Mouse (Mus musculus) liver, postnatal 0 days (tissue): ENCODE data around the gene Cd96. TPM values are rescaled to one million over a fixed set of nuclear protein-coding genes. Genes with fewer than 3 reads are reported as not detected.

ENCODE experiments used
- ATAC-seq: fragments of 200-750 bp; cut with Nextera tagmentation; 2 replicates; pipeline ENCODE4 v1.8.0; 2017; ENCODE audit warnings: mild to moderate bottlenecking, moderate library complexity
- DNase-seq: peaks from one replicate; pipeline ENCODE4 v3.0.0-alpha.2; 2016
- H3K27ac ChIP-seq: fragments of 300-500 bp; sonication (generic); 2 replicates; pipeline ENCODE4 v1.5.1; 2014; ENCODE audit warnings: antibody characterized with exemption, moderate library complexity, mild to moderate bottlenecking, low read depth
- H3K27me3 ChIP-seq: fragments of 300-500 bp; sonication (generic); 2 replicates; pipeline ENCODE4 v1.6.1; 2014; ENCODE audit warnings: low read length, control low read depth, mixed read lengths; ENCODE audit not compliant: insufficient read depth
- H3K36me3 ChIP-seq: fragments of 300-500 bp; sonication (generic); replicated peaks from 2 replicates; pipeline ENCODE4 v1.6.1; 2014; ENCODE audit warnings: mild to moderate bottlenecking, control low read depth, low read length, moderate library complexity, mixed read lengths; ENCODE audit not compliant: insufficient read depth
- H3K4me1 ChIP-seq: fragments of 300-500 bp; sonication (generic); 2 replicates; pipeline ENCODE4 v1.6.1; 2014; ENCODE audit warnings: antibody characterized with exemption, mild to moderate bottlenecking, control low read depth; ENCODE audit not compliant: insufficient read depth
- H3K4me2 ChIP-seq: fragments of 300-500 bp; sonication (generic); 2 replicates; pipeline ENCODE4 v1.6.1; 2014; ENCODE audit warnings: low read depth, mild to moderate bottlenecking, low read length, moderate library complexity, mixed read lengths
- H3K4me3 ChIP-seq: fragments of 300-500 bp; sonication (generic); 2 replicates; pipeline ENCODE4 v1.5.1; 2014; ENCODE audit warnings: low read depth, low read length
- H3K9ac ChIP-seq: fragments of 300-500 bp; sonication (generic); replicated peaks from 2 replicates; pipeline ENCODE4 v1.6.1; 2014; ENCODE audit warnings: mild to moderate bottlenecking, moderate library complexity
- H3K9me3 ChIP-seq: fragments of 300-500 bp; sonication (generic); 2 replicates; pipeline ENCODE4 v1.6.1; 2016; ENCODE audit warnings: mild to moderate bottlenecking, control low read depth, low read length, mixed read lengths
- CTCF ChIP-seq: sonication (generic); IDR thresholded peaks from 2 replicates; pipeline ENCODE4 v1.5.1; 2016; ENCODE audit warnings: antibody characterized with exemption, low read depth
- EP300 ChIP-seq: IDR thresholded peaks from 2 replicates; pipeline ENCODE4 v1.6.1; 2016; ENCODE audit warnings: antibody characterized with exemption, low read depth, mild to moderate bottlenecking
- WGBS: fragments of 180-500 bp; shearing (Covaris S2); extraction: QIAGEN DNeasy Blood & Tissue Kit; methylation state at CpG from one replicate; pipeline ENCODE4 v1.1.7; 2014; ENCODE audit not compliant: insufficient replicate concordance; 5-methylcytosine and 5-hydroxymethylcytosine counted together
- polyA plus RNA-seq: library from polyadenylated mRNA; unstranded; fragments of >200 nt; fragmentation: Nextera tagmentation; extraction: Ambion mirVana; gene quantifications from 2 replicates; pipeline ENCODE4 v1.2.1, GENCODE M21; 2015

Cd96 gene
- polyA plus RNA-seq, 1 experiment from 2014 or later: 0.20 TPM

DNA sequence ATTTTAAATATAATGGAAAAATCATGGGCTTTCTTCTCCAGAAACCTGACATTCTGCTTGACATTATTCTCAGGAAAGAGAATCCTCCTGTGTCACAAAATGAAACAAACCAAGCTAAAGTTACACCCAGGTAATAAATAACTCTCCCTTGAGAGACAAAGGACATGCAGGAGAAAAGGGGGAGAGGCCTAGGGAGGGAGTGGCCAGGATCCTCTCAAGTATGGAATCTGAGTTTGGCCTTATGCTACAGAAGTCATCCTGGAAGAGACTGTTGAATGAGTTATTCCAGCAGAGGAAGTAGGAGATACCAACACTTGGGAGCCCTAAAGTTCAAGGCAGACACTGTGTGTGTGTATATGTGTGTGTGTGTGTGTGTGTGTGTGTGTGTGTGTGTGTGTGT is 2.2 kb upstream of the Cd96 start:
- Histone ChIP-seq H3K4me2 (no peak overlapping the region), H3K4me3 (no peak overlapping the region), H3K9ac (no peak overlapping the region), H3K4me1 (no peaks in the 10 kb centered on the region), H3K9me3 (no peaks in the 10 kb centered on the region), H3K36me3 (no peaks in the 10 kb centered on the region), H3K27me3 (no peaks in the 10 kb centered on the region), H3K27ac (no peak overlapping the region)
- ATAC-seq (no peak), DNase-seq (no peak)
- no peak for TF ChIP-seq CTCF
- TF ChIP-seq EP300: no peak

DNA sequence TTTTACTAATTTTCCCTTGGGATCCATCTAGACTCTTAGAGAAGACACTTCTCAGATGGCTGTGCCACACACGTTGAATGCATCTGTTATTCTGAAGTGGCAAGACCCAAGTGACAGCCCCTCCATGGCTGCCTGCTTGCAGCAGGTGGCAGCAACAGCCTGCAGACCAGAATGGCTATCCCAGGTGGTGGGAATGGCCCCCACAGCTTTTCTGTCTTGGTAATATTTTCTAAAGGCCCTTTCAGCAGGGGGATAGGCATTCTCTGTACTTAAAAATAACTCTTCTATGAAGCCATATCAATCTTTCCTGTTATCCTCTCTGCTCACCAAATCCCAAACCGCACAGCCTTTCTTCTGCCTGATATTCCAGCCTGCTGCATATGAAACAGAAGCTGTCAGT is 1.4 kb upstream of the Cd96 start:
- no peak overlapping the region for H3K9ac ChIP-seq
- H3K4me1 ChIP-seq: no peaks in the 10 kb centered on the region
- H3K27me3 ChIP-seq: no peaks in the 10 kb centered on the region
- ATAC-seq: no peak
- no peak overlapping the region for H3K4me3 ChIP-seq
- TF ChIP-seq CTCF (peak; percentile 41), EP300 (no peak)
- no peak overlapping the region for H3K27ac ChIP-seq
- no peaks in the 10 kb centered on the region for H3K9me3 ChIP-seq
- DNase-seq: no peak
- H3K36me3 ChIP-seq: no peaks in the 10 kb centered on the region
- 42% methylated on average over 2 of the region's 2 CpGs for WGBS
- no peak overlapping the region for H3K4me2 ChIP-seq

DNA sequence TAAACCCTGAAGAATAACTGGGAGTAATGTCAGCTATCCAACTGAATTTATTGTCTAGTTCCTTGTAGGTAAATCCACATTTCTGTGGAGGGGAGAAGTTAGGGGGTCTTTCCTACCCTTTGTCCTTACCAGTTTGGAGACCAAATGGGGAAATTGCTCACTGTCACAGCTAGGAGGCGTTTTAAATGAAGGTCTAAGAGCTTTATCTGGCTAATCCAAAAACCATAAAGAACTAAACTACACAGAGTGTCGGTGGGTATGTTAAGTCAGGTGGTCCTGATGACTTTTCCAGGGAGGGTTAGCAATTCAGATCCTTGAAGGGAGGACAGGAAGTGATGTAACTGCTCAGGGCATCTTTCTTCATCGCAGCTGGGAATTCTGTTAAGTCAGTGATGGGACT is 556 bp upstream of the Cd96 start:
- Histone ChIP-seq H3K9ac (no peak overlapping the region), H3K4me2 (no peak overlapping the region), H3K27me3 (no peaks in the 10 kb centered on the region), H3K4me3 (no peak overlapping the region), H3K27ac (no peak overlapping the region), H3K9me3 (no peaks in the 10 kb centered on the region), H3K36me3 (no peaks in the 10 kb centered on the region), H3K4me1 (no peaks in the 10 kb centered on the region)
- no peak for TF ChIP-seq CTCF
- TF ChIP-seq EP300: no peak
- 37% methylated on average over 3 of the region's 3 CpGs for WGBS
- ATAC-seq (no peak), DNase-seq (no peak)

DNA sequence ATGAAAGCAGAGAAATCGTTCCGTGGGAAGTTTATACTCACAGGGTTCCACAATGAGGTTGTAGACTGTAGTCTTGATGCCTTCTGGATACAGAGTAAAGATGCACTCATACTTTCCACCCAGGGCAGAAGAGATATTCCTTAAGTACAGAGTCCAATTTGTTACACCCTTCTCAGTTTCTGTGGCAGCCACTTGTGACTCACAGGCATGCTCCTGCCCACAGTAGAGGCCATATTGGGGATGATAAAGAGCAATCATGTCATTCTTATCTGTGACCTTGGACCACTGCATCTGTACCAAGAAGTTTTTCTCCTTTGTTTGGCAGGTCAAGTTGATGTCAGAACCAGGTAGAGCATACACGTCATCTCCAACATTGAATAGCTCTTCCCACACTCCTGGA is 2.4 kb downstream of the Cd96 start:
- TF ChIP-seq CTCF (no peak), EP300 (no peak)
- no peak overlapping the region for H3K4me3 ChIP-seq
- no peak overlapping the region for H3K4me2 ChIP-seq
- no peaks in the 10 kb centered on the region for H3K4me1 ChIP-seq
- H3K27me3 ChIP-seq: no peaks in the 10 kb centered on the region
- no peaks in the 10 kb centered on the region for H3K9me3 ChIP-seq
- DNase-seq (no peak), ATAC-seq (no peak)
- no peak overlapping the region for H3K9ac ChIP-seq
- H3K36me3 ChIP-seq: no peaks in the 10 kb centered on the region
- 77% methylated on average over 3 of the region's 3 CpGs for WGBS
- H3K27ac ChIP-seq: no peak overlapping the region

DNA sequence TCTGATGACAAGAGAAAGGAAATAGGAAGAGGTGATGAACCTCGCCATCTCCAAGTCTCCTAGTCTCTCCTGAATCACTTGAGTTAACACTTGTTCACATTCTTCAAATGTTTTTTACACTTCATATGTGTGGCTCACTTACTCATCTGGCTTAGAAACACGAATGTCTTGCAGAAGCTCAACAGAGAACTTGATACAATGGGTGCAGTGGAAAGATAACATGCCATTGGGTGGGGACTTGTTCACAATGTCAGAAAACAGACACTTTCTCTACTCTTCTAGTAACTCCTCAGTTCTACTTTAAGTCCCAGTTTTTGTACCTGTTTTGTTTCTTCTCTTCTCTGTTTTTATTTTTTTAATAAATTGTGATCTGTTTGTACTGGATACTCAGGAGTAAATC is 5.3 kb downstream of the Cd96 start:
- 53% methylated on average over 2 of the region's 2 CpGs for WGBS
- Histone ChIP-seq H3K9me3 (no peaks in the 10 kb centered on the region), H3K27me3 (no peaks in the 10 kb centered on the region), H3K4me1 (no peaks in the 10 kb centered on the region), H3K4me3 (no peak overlapping the region), H3K4me2 (no peak overlapping the region), H3K9ac (no peak overlapping the region), H3K27ac (no peak overlapping the region), H3K36me3 (no peaks in the 10 kb centered on the region)
- ATAC-seq (no peak), DNase-seq (no peak)
- no peak for TF ChIP-seq CTCF
- TF ChIP-seq EP300: no peak

DNA sequence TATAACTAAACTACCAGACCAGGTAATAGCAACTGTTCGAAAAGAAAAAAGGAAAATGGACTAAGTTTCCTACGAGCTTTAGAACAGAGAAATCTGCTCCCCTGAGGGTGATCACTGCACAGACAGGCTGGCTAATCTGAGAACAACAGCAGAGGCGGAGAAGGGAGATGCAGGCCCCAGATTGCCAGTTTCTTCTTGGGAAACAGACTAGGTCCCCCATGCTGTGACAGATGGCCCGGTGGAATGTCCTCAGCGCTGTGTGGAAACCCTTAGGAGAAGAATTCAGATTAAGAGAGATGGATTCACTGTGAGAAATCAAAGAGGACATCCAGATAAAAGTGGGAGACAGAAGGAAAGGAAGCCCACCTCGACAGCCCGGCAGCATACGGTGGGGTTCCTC is 10.5 kb downstream of the Cd96 start:
- Histone ChIP-seq H3K9me3 (no peaks in the 10 kb centered on the region), H3K4me2 (no peak overlapping the region), H3K4me1 (no peaks in the 10 kb centered on the region), H3K9ac (no peak overlapping the region), H3K27ac (no peak overlapping the region), H3K27me3 (no peaks in the 10 kb centered on the region), H3K36me3 (no peaks in the 10 kb centered on the region), H3K4me3 (no peak overlapping the region)
- DNase-seq (no peak), ATAC-seq (no peak)
- WGBS: 58% methylated on average over 8 of the region's 8 CpGs
- no peak for TF ChIP-seq CTCF
- no peak for TF ChIP-seq EP300

DNA sequence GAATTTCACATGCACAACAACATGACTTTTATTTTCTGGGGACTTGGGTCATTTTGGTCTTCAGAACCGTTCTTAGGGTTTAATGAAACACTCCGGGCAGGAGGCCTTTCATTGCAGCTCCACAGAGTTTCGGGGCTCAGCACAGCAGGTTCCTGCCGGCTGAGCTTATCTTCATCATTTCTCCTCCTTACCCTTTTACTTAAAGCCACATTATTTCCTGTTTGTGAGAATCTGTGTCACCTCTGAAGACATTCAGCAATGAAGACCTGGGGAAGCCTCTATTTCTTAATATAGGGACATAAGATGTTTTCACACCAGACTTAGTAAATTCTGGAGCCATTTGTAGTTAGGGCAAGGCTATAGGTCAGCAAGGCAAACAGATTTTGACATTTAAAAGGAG is 12.6 kb downstream of the Cd96 start:
- Histone ChIP-seq H3K4me1 (no peaks in the 10 kb centered on the region), H3K4me2 (no peak overlapping the region), H3K27me3 (no peaks in the 10 kb centered on the region), H3K36me3 (no peaks in the 10 kb centered on the region), H3K27ac (no peak overlapping the region), H3K9ac (no peak overlapping the region), H3K4me3 (no peak overlapping the region), H3K9me3 (no peaks in the 10 kb centered on the region)
- TF ChIP-seq CTCF: no peak
- TF ChIP-seq EP300: no peak
- ATAC-seq: no peak
- DNase-seq: no peak
- WGBS: 38% methylated on average over 4 of the region's 4 CpGs
